23 mouse cellular contexts compared by ENCODE assay signal in genomic region chr6:31074394-31074793, GRCm38 (mm10).
DNase-seq lines count a peak whose midpoint lies in the region; ATAC-seq and TF ChIP-seq lines count a peak whose summit lies in the region.
"Had no signal": no experiment of that assay in that cellular context is flagged by ENCODE, and none has a peak within 500 bp of the region (broad histone marks: within the 10 kb centered on the region; RNA-seq: fewer than 3 reads in every experiment).

No protein-coding gene starts in this region.

- ATAC-seq in heart, embryonic 16.5 days (replicated peaks; ENCODE audit: extremely low read depth, insufficient read depth, low FRiP score), result no peak
- ATAC-seq in lung, postnatal 0 days, result no peak
- ATAC-seq in intestine, postnatal 0 days, result peak; percentile 58
- ATAC-seq in stomach, postnatal 0 days (ENCODE audit: low FRiP score, low TSS enrichment), result peak; percentile 22; the same call in 1 of the 2 replicates
- ATAC-seq: CD4-positive, CD25-positive, alpha-beta regulatory T cell, adult 4 months; forebrain, embryonic 13.5 days had no signal

- no peak overlapping the region for H3K4me2 ChIP-seq in heart, embryonic 16.5 days (ENCODE audit: low read depth, low read length)
- no peak overlapping the region for H3K4me2 ChIP-seq in lung, postnatal 0 days (replicated peaks; ENCODE audit: low read depth, low read length)
- no peak overlapping the region for H3K4me2 ChIP-seq in intestine, postnatal 0 days (replicated peaks; ENCODE audit: low read depth)
- no peak overlapping the region for H3K4me2 ChIP-seq in stomach, postnatal 0 days (replicated peaks; ENCODE audit: low read depth)
- H3K4me2 ChIP-seq: forebrain, embryonic 13.5 days; heart, embryonic 12.5 days; hindbrain, embryonic 13.5 days; liver, embryonic 15.5 days had no signal

- intact Hi-C loops in heart, postnatal 10 days (cut with DNase I), result no loop called here

- H3K27me3 ChIP-seq in heart, embryonic 16.5 days (ENCODE audit: control insufficient read depth, insufficient read depth, low read length), result no peaks in the 10 kb centered on the region
- no peaks in the 10 kb centered on the region for H3K27me3 ChIP-seq in lung, postnatal 0 days (replicated peaks; ENCODE audit: insufficient read depth, low read length)
- no peaks in the 10 kb centered on the region for H3K27me3 ChIP-seq in intestine, postnatal 0 days (replicated peaks; ENCODE audit: control insufficient read depth, insufficient read depth, low read length)
- H3K27me3 ChIP-seq in stomach, postnatal 0 days (ENCODE audit: control insufficient read depth, insufficient read depth, low read length), result no peaks in the 10 kb centered on the region
- H3K27me3 ChIP-seq: forebrain, embryonic 13.5 days; heart, embryonic 12.5 days; hindbrain, embryonic 13.5 days; liver, embryonic 15.5 days had no signal

- no peak for DNase-seq in heart, postnatal 10 days
- DNase-seq in lung, postnatal 0 days (ENCODE audit: low spot score), result peak; percentile 79
- DNase-seq in lung, postnatal 14 days, result no peak
- DNase-seq in stomach, postnatal 0 days (ENCODE audit: low spot score), result peak; percentile 68
- no peak for DNase-seq in Muller cell, postnatal 12 days (ENCODE audit: inconsistent ontology term)
- DNase-seq in kidney, postnatal 14 days, result no peak
- DNase-seq: adrenal gland, postnatal 25 days; cerebellum, adult 9-10 months; gastrocnemius, postnatal 10 days; heart, adult 18-20 months; kidney, adult 9 months; kidney, postnatal 36 days; liver had no signal

- H3K36me3 ChIP-seq in heart, embryonic 16.5 days (ENCODE audit: control insufficient read depth, insufficient read depth), result no peaks in the 10 kb centered on the region
- no peaks in the 10 kb centered on the region for H3K36me3 ChIP-seq in lung, postnatal 0 days (ENCODE audit: insufficient read depth, low read length)
- no peaks in the 10 kb centered on the region for H3K36me3 ChIP-seq in intestine, postnatal 0 days (ENCODE audit: control insufficient read depth, insufficient read depth)
- no peaks in the 10 kb centered on the region for H3K36me3 ChIP-seq in stomach, postnatal 0 days (ENCODE audit: control insufficient read depth, insufficient read depth, low read length)
- H3K36me3 ChIP-seq: heart, embryonic 12.5 days; hindbrain, embryonic 13.5 days; liver, embryonic 15.5 days; midbrain, embryonic 10.5 days had no signal

- H3K9ac ChIP-seq in heart, embryonic 16.5 days (ENCODE audit: low read length), result no peak overlapping the region
- no peak overlapping the region for H3K9ac ChIP-seq in lung, postnatal 0 days (replicated peaks; ENCODE audit: low read depth)
- no peak overlapping the region for H3K9ac ChIP-seq in intestine, postnatal 0 days (ENCODE audit: low read depth, low read length)
- H3K9ac ChIP-seq in stomach, postnatal 0 days (ENCODE audit: low read length), result no peak overlapping the region
- H3K9ac ChIP-seq: forebrain, embryonic 13.5 days; heart, embryonic 12.5 days; hindbrain, embryonic 13.5 days; liver, embryonic 15.5 days had no signal

- peaks cover 29% of the 10 kb centered on the region for H3K4me1 ChIP-seq in heart, embryonic 16.5 days (ENCODE audit: control insufficient read depth, insufficient read depth, low read length)
- peaks cover 30% of the 10 kb centered on the region for H3K4me1 ChIP-seq in lung, postnatal 0 days (ENCODE audit: insufficient read depth, low read depth, low read length)
- H3K4me1 ChIP-seq in intestine, postnatal 0 days (replicated peaks; ENCODE audit: control insufficient read depth, insufficient read depth, low read length), result peaks cover 15% of the 10 kb centered on the region; the same call in 1 of the 2 replicates
- H3K4me1 ChIP-seq in stomach, postnatal 0 days (replicated peaks; ENCODE audit: control insufficient read depth, insufficient read depth), result peaks cover 14% of the 10 kb centered on the region

- TF ChIP-seq CTCF in lung, postnatal 0 days (IDR thresholded peaks at IDR 0.05), result no peak
- TF ChIP-seq CTCF in intestine, postnatal 0 days (IDR thresholded peaks at IDR 0.05; ENCODE audit: low read depth), result no peak
- TF ChIP-seq CTCF in stomach, postnatal 0 days (IDR thresholded peaks at IDR 0.05; ENCODE audit: low read depth), result no peak

- H3K27ac ChIP-seq in heart, embryonic 16.5 days (ENCODE audit: low read length), result 0 out of 2 replicates have a peak overlapping the region, but pooled peaks have one; percentile 23
- H3K27ac ChIP-seq in lung, postnatal 0 days (ENCODE audit: low read length), result peak overlapping the region; percentile 65
- H3K27ac ChIP-seq in intestine, postnatal 0 days (ENCODE audit: low read depth, low read length), result peak overlapping the region; percentile 21; the same call in 1 of the 2 replicates
- peak overlapping the region; percentile 75 for H3K27ac ChIP-seq in stomach, postnatal 0 days (replicated peaks)
- H3K27ac ChIP-seq: forebrain, embryonic 13.5 days; hindbrain, embryonic 13.5 days; left cerebral cortex, adult 2 months; liver, embryonic 15.5 days; macrophage; midbrain, embryonic 10.5 days had no signal

- no peaks in the 10 kb centered on the region for H3K9me3 ChIP-seq in heart, embryonic 16.5 days (replicated peaks; ENCODE audit: control insufficient read depth, low read length)
- no peaks in the 10 kb centered on the region for H3K9me3 ChIP-seq in lung, postnatal 0 days (ENCODE audit: low read length)
- no peaks in the 10 kb centered on the region for H3K9me3 ChIP-seq in intestine, postnatal 0 days (ENCODE audit: control insufficient read depth)
- H3K9me3 ChIP-seq in stomach, postnatal 0 days (ENCODE audit: control insufficient read depth, low read length), result no peaks in the 10 kb centered on the region
- H3K9me3 ChIP-seq: forebrain, embryonic 13.5 days; heart, embryonic 12.5 days; hindbrain, embryonic 13.5 days; liver, embryonic 15.5 days; midbrain, embryonic 10.5 days had no signal

- whole genome bisulfite sequencing in heart, embryonic 16.5 days, result 70% methylated on average over 9 of the region's 9 CpGs
- WGBS in lung, postnatal 0 days, result 30% methylated on average over 9 of the region's 9 CpGs
- WGBS in intestine, postnatal 0 days, result 22% methylated on average over 9 of the region's 9 CpGs
- WGBS in stomach, postnatal 0 days, result 29% methylated on average over 9 of the region's 9 CpGs

- no peak for TF ChIP-seq EP300 in lung, postnatal 0 days (IDR thresholded peaks at IDR 0.05)
- TF ChIP-seq EP300 in stomach, postnatal 0 days (optimal IDR thresholded peaks at IDR 0.05), result peak; percentile 39

- H3K4me3 ChIP-seq in heart, embryonic 16.5 days (ENCODE audit: low read length), result no peak overlapping the region
- no peak overlapping the region for H3K4me3 ChIP-seq in lung, postnatal 0 days (ENCODE audit: low read depth, low read length)
- no peak overlapping the region for H3K4me3 ChIP-seq in intestine, postnatal 0 days (ENCODE audit: low read depth, low read length)
- H3K4me3 ChIP-seq in stomach, postnatal 0 days (ENCODE audit: low read depth, low read length), result no peak overlapping the region
- H3K4me3 ChIP-seq: forebrain, embryonic 13.5 days; heart, embryonic 12.5 days; hindbrain, embryonic 13.5 days; left cerebral cortex, adult 2 months; liver, embryonic 15.5 days; midbrain, embryonic 10.5 days had no signal

Comparison
In these comparisons a context has a peak if more than half of its experiments do, and no peak if none do; other contexts are left out.
1. DNase-seq: peak in lung, postnatal 0 days (single experiment) and stomach, postnatal 0 days (single experiment); none in heart, postnatal 10 days (0 of 2), lung, postnatal 14 days (single experiment), Muller cell, postnatal 12 days (single experiment) and kidney, postnatal 14 days (single experiment).
2. ATAC-seq: peak in intestine, postnatal 0 days (single experiment) and stomach, postnatal 0 days (single experiment); none in heart, embryonic 16.5 days (single experiment) and lung, postnatal 0 days (single experiment).
3. H3K27ac ChIP-seq: peak in every context shown above with its lines; median percentile 75 in stomach, postnatal 0 days; 65 in lung, postnatal 0 days; 23 in heart, embryonic 16.5 days; 21 in intestine, postnatal 0 days.